Mouse (Mus musculus): ENCODE measurements at regions not wholly inside any gene's neighbourhood (a gene's known extent, or its start where the extent isn't known, plus 50 kb on each side); places are given as distances from the start of the nearest gene placed in this dataset.
"Not testable (repeated sequence)": the region's sequence is repeated elsewhere in the genome, so short reads cannot be mapped to it uniquely, and the experiment has no call there.

DNA sequence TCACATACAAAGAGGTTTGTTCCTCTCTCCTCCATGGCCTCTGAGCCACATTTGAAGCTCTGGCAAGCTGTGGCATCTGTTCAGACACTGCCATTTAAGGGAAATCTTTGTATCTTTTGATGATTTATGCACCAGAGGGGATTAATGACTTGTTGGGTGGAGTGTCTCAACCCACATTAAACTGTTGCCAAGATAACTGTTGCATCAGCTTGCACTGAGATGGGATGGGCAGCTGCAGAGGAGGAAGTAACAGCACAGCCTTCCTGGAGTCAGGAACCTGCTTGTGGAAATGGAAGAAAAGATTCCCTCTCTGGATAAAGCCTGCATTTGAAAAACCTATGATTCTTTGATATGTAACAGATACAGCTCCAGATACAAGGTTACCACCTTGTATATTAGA is 119.1 kb downstream of the Olfr721-ps1 start:
- H3K27ac ChIP-seq, result no peak overlapping the region
- H3K4me3 ChIP-seq (replicated peaks), result no peak overlapping the region
- no peak overlapping the region for H3K9ac ChIP-seq (replicated peaks)
- ATAC-seq, result no peak
- H3K4me1 ChIP-seq (replicated peaks), result peaks cover 3% of the 10 kb centered on the region; the same call in 1 of the 2 replicates
- no peak overlapping the region for H3K4me2 ChIP-seq (replicated peaks)
- H3K36me3 ChIP-seq, result no peaks in the 10 kb centered on the region
- H3K27me3 ChIP-seq, result no peaks in the 10 kb centered on the region
- no peaks in the 10 kb centered on the region for H3K9me3 ChIP-seq

DNA sequence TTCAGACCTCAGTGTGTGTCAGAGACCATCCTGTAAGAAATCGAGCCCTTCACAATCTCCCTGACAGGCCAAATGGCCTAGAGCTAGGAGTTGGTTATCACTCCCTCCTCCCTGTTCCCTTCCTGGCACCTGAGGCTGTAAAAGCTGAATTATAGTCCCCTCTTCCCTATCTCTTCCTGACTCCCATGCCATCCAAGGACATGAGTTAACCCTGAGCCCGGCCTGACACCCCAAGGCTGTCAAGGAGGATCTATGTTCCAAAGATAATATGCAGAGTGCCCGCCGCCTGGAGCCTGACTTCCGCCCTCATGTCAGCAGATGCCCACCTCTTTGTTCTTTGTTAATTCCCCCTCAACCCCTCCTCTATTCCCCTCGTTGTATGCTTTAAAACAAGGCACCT is 120.2 kb downstream of the Olfr721-ps1 start:
- H3K9me3 ChIP-seq; ATAC-seq; H3K27me3 ChIP-seq; H3K36me3 ChIP-seq; H3K4me2 ChIP-seq (replicated peaks); H3K9ac ChIP-seq (replicated peaks); H3K4me3 ChIP-seq (replicated peaks); H3K27ac ChIP-seq; H3K4me1 ChIP-seq (replicated peaks): not testable (repeated sequence)
- WGBS, result 72% methylated on average over 6 of the region's 6 CpGs

DNA sequence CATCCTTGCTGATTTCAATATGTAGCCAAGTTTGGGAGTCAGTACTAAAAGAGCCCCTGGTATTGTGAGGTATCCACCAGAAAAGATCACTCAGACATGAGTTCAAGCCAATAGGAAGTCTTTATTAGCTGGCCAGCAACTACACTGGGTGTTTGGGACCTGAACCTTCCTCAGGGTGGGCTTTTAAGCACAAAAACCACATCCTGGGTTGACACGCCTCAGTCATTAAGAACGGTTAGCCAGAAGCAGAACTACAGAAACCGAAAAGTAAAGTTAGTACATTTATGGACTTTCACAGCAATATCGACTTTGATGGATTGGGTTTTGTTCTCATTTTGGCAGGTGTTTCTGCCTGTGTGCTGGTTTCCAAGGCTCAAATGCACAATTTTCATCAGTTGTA is 124.1 kb downstream of the Olfr721-ps1 start:
- no peaks in the 10 kb centered on the region for H3K27me3 ChIP-seq
- no peak overlapping the region for H3K4me3 ChIP-seq (replicated peaks)
- H3K9me3 ChIP-seq, result no peaks in the 10 kb centered on the region
- H3K9ac ChIP-seq (replicated peaks), result no peak overlapping the region
- no peaks in the 10 kb centered on the region for H3K36me3 ChIP-seq
- no peak overlapping the region for H3K27ac ChIP-seq
- WGBS, result 95% methylated on average over 4 of the region's 4 CpGs
- no peak overlapping the region for H3K4me2 ChIP-seq (replicated peaks)
- no peaks in the 10 kb centered on the region for H3K4me1 ChIP-seq (replicated peaks)
- ATAC-seq, result no peak

DNA sequence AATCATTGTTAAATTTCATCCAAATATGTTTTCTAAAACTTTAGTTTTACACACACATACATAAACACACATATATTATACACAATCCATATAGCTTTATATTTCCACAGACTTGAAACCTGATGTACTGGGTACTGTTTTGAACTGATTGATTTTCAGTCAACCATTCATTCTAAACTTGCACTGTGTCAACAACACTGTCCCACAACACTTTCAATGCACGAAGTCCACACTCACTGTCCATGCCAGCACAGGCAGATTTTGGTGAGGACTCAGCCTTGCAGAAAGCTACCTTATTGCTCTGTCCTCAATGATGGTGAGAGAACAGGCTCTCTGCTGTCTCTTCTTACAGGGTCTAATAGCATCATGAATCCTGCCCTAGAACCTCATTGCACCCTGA is 127.3 kb downstream of the Olfr721-ps1 start:
- Histone ChIP-seq H3K36me3 (no peaks in the 10 kb centered on the region), H3K4me1 (replicated peaks) (no peaks in the 10 kb centered on the region), H3K9me3 (no peaks in the 10 kb centered on the region), H3K4me2 (replicated peaks) (no peak overlapping the region), H3K9ac (replicated peaks) (no peak overlapping the region), H3K27ac (no peak overlapping the region), H3K4me3 (replicated peaks) (no peak overlapping the region), H3K27me3 (no peaks in the 10 kb centered on the region)
- no peak for ATAC-seq
- WGBS, result 77% methylated on average over 1 of the region's 1 CpGs

DNA sequence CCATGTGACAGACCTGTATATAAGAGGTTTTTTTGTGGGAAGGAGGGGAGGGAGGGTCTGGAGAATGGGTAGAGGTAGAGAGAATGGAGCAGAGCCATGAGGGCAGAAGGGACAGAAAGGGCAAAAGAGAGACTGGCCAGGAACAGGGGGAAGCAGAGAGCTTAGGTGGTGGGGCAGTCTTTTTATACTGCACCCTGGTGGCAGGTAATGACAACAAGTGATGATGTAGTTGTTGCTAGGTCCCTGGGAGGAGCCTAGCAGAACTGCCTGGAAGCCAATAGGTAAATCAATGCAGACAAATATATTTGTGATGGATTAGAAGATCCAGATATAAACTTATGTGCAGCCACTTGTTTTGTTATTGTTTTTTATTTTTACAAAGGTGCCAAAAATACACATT is 140.1 kb downstream of the Olfr721-ps1 start:
- no peaks in the 10 kb centered on the region for H3K36me3 ChIP-seq
- no peaks in the 10 kb centered on the region for H3K9me3 ChIP-seq
- no peaks in the 10 kb centered on the region for H3K27me3 ChIP-seq
- H3K4me2 ChIP-seq (replicated peaks), result no peak overlapping the region
- H3K27ac ChIP-seq, result no peak overlapping the region
- H3K4me3 ChIP-seq (replicated peaks), result no peak overlapping the region
- ATAC-seq, result no peak
- no peaks in the 10 kb centered on the region for H3K4me1 ChIP-seq (replicated peaks)
- H3K9ac ChIP-seq (replicated peaks), result no peak overlapping the region

DNA sequence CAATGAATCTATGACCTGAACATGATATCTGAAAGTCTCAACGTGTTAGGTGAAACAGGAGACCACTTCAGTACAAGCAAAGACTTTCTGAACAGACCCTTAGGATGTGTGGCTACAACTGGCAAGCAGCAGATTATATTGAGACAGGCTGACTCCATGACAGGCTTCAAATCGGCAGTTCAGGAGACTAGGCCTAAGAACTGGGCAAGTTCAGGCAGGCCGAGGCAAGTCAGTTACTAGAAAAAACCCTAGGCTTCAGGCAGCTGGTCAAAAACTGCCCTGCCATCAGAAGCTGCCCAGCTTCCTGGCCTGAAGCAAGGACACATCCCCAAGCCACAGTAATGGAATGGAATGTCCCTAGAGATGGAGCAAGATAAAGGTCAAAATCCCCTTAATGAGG is 140.6 kb downstream of the Olfr721-ps1 start:
- WGBS, result 78% methylated on average over 3 of the region's 3 CpGs
- H3K4me3 ChIP-seq (replicated peaks), result no peak overlapping the region
- H3K9me3 ChIP-seq, result no peaks in the 10 kb centered on the region
- no peak for ATAC-seq
- no peak overlapping the region for H3K27ac ChIP-seq
- H3K9ac ChIP-seq (replicated peaks), result no peak overlapping the region
- no peak overlapping the region for H3K4me2 ChIP-seq (replicated peaks)
- H3K36me3 ChIP-seq, result no peaks in the 10 kb centered on the region
- no peaks in the 10 kb centered on the region for H3K4me1 ChIP-seq (replicated peaks)
- no peaks in the 10 kb centered on the region for H3K27me3 ChIP-seq

DNA sequence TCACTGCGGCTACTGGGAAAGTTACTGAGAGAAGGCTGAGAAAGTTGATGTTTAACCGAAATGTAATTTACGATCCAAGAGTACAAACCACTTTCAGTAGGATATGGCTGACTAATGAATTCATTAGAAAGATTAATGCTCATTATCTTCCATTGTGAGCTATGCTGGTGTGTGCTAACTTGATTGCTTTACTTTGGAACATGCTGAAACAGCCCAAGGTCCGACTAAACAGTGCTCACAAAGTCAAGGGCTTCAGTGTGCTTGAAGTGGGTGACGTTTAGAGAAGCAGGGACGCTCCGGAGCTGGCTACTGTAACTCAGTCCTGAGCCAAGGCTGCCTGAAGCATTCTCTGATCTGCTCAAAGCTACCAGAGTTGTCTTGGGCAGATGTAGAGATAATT is 143.1 kb downstream of the Olfr721-ps1 start:
- WGBS, result 83% methylated on average over 7 of the region's 7 CpGs
- H3K9ac ChIP-seq (replicated peaks), result no peak overlapping the region
- H3K9me3 ChIP-seq, result no peaks in the 10 kb centered on the region
- H3K4me2 ChIP-seq (replicated peaks), result no peak overlapping the region
- H3K27me3 ChIP-seq, result no peaks in the 10 kb centered on the region
- H3K4me3 ChIP-seq (replicated peaks), result no peak overlapping the region
- H3K4me1 ChIP-seq (replicated peaks), result no peaks in the 10 kb centered on the region
- no peak overlapping the region for H3K27ac ChIP-seq
- ATAC-seq, result no peak
- no peaks in the 10 kb centered on the region for H3K36me3 ChIP-seq

DNA sequence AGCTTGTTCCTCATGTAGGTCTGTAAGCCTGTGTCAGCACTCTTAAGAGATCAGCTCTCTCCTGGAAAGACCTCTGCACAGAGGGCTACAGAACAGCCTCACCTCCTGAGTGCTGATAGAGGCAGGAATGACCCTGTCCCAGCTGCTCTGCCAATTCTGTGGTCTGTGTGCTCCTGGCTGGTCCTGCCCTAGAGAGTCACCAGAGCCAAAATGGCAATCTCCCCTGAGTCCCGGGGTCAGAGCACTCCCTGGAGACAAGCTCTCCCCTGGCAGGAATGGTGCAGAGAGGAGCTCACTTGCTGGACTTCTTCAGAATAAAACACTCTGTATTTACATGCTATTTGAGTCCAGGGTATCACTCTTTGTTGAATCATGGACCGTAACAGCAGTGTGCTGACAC is 149.9 kb upstream of the Slc4a7 start:
- no peak for ATAC-seq
- H3K9me3 ChIP-seq, result no peaks in the 10 kb centered on the region
- 85% methylated on average over 2 of the region's 2 CpGs for WGBS

DNA sequence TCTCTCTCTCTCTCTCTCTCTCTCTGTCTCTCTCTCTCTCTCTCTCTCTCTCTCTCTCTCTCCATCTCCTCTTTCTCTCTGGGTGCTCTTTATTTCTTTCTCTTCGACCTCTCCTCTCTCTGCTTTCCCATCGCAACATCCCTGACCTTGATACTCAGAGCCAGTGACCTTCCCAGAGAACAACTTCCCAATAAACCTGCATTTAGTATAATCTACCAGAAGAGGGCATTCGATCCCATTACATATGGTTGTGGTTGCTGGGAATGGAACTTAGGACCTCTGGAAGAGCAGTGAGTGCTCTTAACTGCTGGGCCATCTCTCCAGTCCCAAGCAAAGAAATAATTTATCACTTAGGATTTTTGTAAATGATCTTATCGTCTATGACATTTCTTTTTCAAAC is 127.2 kb upstream of the Slc4a7 start:
- no peak overlapping the region for H3K4me3 ChIP-seq (replicated peaks)
- H3K27me3 ChIP-seq, result no peaks in the 10 kb centered on the region
- H3K9me3 ChIP-seq, result no peaks in the 10 kb centered on the region; the same call in 1 of the 2 replicates
- no peak overlapping the region for H3K27ac ChIP-seq
- H3K4me1 ChIP-seq (replicated peaks), result no peaks in the 10 kb centered on the region
- no peaks in the 10 kb centered on the region for H3K36me3 ChIP-seq
- no peak overlapping the region for H3K4me2 ChIP-seq (replicated peaks)
- no peak for ATAC-seq
- 60% methylated on average over 4 of the region's 4 CpGs for WGBS
- no peak overlapping the region for H3K9ac ChIP-seq (replicated peaks)

More for the DNA sequence above, 149.9 kb upstream of the Slc4a7 start:
- Histone ChIP-seq H3K9ac (replicated peaks) (no peak overlapping the region), H3K27me3 (no peaks in the 10 kb centered on the region), H3K4me1 (replicated peaks) (no peaks in the 10 kb centered on the region), H3K36me3 (no peaks in the 10 kb centered on the region), H3K4me2 (replicated peaks) (no peak overlapping the region), H3K27ac (no peak overlapping the region), H3K4me3 (replicated peaks) (no peak overlapping the region)

DNA sequence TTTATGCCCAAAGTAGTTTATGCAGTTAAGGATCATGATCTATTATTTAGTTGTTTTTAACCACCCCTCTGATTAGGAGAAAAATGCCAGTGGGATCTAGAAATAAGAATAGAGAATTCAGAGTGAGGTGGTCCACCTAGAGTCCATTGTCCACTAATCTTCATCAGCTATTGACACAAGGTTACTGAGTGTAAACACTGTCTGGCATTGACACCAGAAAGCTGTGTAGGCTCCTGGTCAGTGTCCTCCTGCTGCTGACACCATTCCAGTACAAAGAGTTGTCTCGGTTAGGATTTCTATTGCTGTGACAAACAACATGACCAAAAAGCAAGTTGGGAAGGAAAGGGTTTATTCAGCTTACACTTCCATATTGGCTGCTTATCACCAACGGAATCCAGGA is 110.1 kb upstream of the Slc4a7 start:
- ATAC-seq, result no peak
- 67% methylated on average over 2 of the region's 2 CpGs for WGBS
- Histone ChIP-seq H3K4me2 (replicated peaks) (no peak overlapping the region), H3K4me3 (replicated peaks) (no peak overlapping the region), H3K9ac (replicated peaks) (no peak overlapping the region), H3K9me3 (no peaks in the 10 kb centered on the region), H3K4me1 (replicated peaks) (no peaks in the 10 kb centered on the region), H3K27ac (no peak overlapping the region), H3K36me3 (no peaks in the 10 kb centered on the region), H3K27me3 (no peaks in the 10 kb centered on the region)

DNA sequence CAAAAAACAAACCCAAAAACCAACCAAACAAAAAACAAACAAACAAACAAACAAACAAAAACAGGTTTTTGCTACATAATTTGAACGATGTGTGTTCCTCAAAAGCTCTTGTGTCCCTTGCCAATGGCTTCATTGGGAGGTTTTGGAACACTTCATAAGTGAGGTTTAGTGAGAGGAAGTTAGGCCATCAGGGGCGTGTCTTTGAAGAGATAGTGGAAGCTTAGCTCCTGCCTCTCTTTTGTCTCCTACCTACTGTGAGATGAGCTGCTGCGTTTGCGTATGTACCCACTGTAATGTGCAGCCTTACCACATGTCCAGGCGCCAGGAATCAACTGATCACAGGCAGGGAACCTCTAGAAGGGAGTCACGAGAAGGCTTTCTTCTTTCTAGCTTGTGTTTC is 107.3 kb upstream of the Slc4a7 start:
- Histone ChIP-seq H3K9ac (replicated peaks) (no peak overlapping the region), H3K9me3 (no peaks in the 10 kb centered on the region), H3K27ac (no peak overlapping the region), H3K4me3 (replicated peaks) (no peak overlapping the region), H3K27me3 (no peaks in the 10 kb centered on the region), H3K4me1 (replicated peaks) (no peaks in the 10 kb centered on the region), H3K36me3 (no peaks in the 10 kb centered on the region), H3K4me2 (replicated peaks) (no peak overlapping the region)
- 85% methylated on average over 6 of the region's 6 CpGs for WGBS
- no peak for ATAC-seq

DNA sequence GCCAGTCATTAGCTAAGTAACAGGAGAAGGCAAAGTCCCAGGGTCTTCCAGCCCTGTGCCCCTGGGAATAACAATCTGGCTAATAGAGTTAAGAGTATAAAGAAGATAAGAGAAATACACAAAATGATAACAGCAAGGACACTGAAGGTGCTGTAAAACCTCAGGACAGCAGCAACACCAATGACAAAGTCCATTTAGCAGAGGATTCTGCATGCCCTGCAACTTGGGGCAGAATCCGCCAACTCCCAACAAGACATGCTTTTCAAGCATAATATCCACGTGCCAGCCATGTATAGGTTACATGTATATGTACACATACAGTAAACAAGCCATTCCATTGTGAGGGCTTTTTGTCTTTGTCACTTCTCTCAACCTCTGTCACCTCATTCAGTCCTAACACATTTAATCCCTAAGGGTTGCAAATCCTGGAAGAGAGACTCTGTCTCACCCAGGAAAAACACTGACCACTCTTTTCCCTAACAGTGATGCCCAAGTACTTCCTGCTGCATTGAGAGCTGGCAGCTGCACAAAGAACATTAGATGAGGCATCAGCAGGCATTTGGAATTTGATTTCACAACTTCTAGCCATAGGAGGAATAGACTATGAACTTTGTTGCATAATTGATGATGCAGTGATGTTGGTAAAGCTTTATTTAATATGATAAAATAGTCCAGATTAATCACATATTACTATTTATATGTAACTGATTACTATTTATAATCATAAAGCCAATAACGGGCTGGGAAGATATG is 105.8 kb upstream of the Slc4a7 start:
- H3K4me2 ChIP-seq (replicated peaks), result no peak overlapping the region
- H3K4me1 ChIP-seq (replicated peaks), result no peaks in the 10 kb centered on the region
- no peaks in the 10 kb centered on the region for H3K36me3 ChIP-seq
- no peak for ATAC-seq
- no peak overlapping the region for H3K4me3 ChIP-seq (replicated peaks)
- H3K27ac ChIP-seq, result no peak overlapping the region
- no peaks in the 10 kb centered on the region for H3K27me3 ChIP-seq
- 84% methylated on average over 3 of the region's 3 CpGs for WGBS
- no peak overlapping the region for H3K9ac ChIP-seq (replicated peaks)
- H3K9me3 ChIP-seq, result no peaks in the 10 kb centered on the region

DNA sequence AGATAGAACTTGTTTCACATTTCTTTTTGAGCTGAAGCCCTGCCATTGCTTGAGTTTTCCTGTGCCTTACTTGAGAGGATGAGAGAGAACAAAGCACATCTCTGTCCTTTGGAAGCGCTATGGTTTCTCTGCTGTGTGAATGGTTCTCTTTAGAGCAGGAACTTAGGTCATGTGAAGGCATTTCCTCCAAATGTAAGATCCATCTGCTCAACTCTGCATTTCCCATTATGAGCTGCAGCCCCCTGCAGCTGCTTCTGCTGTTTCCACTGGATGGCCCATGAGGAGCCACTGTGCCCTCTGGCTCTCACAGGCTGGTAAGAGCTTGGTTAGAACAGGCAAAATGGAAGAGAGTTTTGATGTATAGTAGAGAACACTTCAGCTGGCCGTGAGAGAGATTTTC is 102.5 kb upstream of the Slc4a7 start:
- H3K9ac ChIP-seq (replicated peaks), result no peak overlapping the region
- H3K9me3 ChIP-seq, result no peaks in the 10 kb centered on the region
- H3K4me1 ChIP-seq (replicated peaks), result no peaks in the 10 kb centered on the region
- no peaks in the 10 kb centered on the region for H3K36me3 ChIP-seq
- H3K27me3 ChIP-seq, result no peaks in the 10 kb centered on the region
- WGBS, result 75% methylated on average over 2 of the region's 2 CpGs
- H3K4me2 ChIP-seq (replicated peaks), result no peak overlapping the region
- H3K27ac ChIP-seq, result no peak overlapping the region
- no peak for ATAC-seq
- no peak overlapping the region for H3K4me3 ChIP-seq (replicated peaks)

Measured in midbrain, embryonic 13.5 days (tissue).